Mouse (Mus musculus): Measurements from ENCODE around the gene Dvl3.

Gene Dvl3

DNA sequence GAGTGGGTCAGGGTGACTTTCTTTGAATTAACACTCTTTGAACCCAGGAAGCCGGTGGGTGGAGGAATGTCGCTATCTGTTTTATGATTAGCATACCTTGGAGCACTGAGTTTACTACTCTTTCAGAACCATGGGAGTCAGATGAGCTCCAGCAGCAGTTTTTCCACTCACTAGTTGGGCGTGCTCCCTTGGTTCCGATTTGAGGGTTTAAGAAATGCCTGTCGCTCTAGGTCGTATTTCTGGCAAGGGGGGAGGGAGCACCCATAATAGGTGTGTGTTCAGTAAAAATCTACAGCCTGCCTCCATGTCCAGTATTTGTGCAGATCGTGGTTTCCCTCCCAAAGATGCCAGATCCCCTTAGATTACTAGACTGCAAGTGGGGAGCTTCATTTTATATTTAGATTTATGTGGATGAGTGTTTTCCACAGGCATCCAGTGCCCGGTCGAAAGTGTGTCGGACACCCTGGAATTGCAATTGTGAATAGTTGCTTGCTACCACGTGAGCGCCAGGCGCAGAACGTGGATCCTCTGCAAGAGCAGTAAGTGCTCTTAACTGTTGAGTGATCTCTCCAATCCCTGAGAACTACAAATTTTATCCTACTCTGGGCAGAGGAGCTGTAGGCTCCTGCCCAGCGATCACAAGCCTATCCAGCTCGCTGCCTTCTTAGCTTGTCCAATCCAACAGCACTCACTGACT, 18.7 kb upstream of the Dvl3 start:
- DNase-seq (ENCODE audit: low read depth, low spot score): no peak

DNA sequence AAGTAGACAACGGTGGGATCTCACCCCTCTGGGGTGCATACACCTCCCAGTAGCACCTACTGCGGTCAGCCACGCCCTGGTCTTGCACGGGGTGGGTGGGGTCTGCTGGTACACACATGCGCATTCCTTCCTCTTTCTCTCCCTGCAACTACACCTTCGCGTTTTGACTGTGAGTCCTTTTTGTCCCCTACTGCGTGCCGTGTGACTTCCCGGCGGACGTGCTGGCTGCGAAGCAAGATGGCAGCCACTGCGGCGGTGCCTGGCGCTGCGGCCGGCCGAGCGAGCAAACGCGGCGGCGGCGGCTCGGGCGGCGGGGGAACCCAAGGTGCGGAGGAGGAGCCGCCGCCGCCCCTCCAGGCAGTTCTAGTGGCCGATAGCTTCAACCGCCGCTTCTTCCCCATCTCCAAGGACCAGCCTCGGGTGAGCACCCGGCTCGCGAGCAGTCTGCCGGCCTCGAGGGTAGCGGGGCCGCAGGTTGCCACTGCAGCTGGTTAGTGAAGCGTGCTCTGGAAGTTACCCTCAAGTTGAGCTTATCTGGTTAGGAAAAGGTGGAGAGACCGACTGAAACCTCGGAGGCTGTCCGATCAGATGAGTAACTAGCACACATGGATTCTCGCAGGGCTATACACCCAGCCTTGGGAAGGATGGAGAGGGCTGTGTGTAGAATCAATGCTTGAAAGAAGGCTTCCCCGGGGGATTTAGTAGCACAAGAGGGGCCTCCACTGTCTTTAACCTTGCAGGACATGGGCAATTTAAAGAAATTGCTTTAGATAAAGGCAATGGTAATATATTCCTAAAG, 17.9 kb upstream of the Dvl3 start, which contains the start of gene Eif2b5:
Gene Eif2b5 (plus strand): TSS at position 141 of the 799 bp plus-strand sequence.
- DNase-seq (ENCODE audit: low read depth, low spot score): peak; percentile 87

DNA sequence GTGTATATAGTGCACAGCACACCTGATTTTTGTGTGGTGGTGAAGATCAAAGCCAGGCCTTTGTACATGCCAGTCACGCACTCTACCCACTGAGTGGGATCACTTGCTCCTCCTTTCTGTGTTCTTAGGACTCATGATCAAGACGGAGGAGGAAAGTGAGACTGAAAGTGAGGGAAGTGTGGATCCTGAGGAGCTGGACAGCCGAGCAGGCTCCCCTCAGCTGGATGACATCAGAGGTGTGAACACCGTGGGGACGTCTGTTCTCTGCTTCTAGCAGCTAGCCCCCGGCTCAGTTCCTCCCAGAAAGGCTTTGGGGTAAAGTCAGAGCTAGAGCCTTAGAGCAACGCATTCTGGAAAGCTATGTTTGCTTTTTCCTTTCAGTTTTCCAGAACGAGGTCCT, 10.8 kb upstream of the Dvl3 start:
- DNase-seq (ENCODE audit: low read depth, low spot score): no peak

DNA sequence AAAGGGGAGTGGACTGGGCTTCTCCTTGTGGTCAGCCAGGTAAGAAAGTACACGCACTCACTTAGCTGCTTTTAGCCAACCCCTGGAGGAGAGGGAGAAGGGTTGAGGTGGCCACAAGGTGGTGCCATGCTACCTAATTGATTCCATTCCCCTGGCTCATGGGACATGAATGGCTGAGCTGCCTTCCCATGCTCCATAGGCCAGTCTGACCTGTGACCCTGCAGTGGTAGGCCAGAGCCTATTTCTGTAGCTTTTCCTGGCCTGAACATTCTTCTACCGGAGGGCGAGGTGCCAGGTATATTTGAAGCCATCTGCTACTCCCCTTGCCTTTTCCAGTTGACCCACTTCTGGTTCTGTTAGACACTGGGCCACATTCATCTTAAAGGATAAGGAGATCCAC, 7.4 kb upstream of the Dvl3 start:
- DNase-seq (ENCODE audit: low read depth, low spot score): no peak

DNA sequence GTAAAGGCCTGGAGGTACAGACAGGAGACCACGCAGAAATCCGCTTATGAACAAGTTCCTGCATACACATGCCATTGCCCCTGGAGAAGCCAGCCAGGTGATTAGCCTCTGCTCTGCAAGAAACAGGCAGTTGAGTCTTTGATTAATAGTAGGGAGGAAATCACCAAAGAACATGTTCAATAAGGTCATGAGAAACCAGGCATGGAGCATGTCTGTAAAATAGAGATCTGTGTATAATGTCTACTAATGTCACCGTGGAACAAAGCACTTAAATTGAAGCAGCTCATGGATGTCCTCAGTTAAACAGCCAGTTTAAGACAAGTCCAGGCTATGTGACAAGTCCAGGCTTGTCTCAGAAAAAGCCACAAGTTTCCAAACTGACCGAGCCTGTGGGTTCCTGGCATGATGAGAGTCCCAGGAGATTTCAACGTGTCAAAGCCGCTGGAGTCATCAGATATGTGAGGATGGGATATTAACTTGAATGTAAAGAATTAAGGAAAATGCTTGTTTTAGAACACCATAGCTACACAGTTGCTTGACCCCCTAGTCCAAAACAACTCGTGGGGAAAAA, 5.4 kb upstream of the Dvl3 start:
- DNase-seq (ENCODE audit: low read depth, low spot score): no peak

DNA sequence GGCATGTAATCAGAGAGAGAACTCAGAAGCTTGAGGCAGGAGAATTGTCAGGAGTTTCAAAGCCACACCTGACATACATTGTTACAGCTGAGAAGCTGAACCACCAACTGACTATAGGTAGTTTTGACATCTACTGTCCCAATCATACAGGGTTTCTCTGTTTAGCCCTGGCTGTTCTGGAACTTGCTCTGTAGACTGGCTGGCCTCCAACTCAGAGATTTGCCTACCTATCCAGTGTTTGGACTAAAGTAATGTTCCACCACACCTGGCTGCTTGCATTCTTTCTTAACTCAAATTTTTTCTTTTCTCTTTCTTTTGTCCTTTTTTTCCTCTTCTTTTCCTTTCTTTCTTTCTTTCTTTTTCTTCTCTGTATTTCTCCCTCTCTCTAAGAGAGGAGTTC, 750 bp upstream of the Dvl3 start:
- no peak for DNase-seq (ENCODE audit: low read depth, low spot score)

DNA sequence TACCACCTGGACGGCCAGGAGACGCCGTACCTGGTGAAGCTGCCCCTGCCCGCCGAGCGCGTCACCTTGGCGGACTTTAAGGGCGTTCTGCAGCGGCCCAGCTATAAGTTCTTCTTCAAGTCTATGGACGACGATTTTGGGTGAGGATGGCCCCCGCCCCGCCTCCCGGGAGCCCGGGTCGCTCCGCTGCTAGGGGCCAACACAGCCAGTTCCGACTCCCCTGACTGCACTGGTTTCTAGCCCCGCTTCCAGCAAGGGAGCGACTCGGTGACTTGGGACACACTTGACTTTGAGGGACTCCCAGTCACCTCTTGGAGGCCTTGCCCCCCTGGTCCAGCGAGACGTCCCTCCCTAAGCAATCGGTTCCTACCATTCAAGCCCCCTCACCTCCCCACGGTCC, 434 bp downstream of the Dvl3 start:
- DNase-seq (ENCODE audit: low read depth, low spot score): no peak

DNA sequence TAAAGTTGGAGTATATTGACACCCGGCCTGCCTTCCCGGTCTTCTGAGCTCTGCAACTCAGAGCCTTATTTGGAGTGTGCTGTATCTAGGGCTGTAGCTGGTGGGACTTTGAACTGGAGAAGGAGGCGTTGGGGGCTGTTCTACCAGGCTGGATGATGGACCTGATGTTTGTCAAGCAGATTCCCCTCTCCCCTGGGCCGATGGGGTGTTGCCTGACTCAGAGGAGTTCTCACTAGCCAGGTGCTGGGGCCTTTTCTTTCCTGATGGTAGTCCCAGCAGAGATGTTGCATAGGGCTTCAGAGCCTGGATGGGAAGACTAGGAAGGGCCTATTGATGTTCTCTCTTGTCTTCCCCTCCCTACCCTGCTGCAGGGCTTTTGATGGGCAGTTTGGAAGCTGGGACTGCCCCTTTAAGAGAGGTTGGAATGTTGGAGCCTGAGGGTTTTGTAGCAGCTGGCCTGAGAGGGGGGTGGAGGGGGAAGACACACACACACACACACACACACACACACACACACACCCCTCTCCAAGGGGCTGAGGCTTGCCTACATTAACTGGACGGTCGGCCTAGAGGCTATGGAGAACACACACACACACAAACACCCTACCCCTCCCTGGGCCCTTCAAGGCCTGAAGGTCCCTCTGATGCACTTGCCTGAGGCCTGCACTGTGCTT, 1.1 kb downstream of the Dvl3 start:
- DNase-seq (ENCODE audit: low read depth, low spot score): no peak

DNA sequence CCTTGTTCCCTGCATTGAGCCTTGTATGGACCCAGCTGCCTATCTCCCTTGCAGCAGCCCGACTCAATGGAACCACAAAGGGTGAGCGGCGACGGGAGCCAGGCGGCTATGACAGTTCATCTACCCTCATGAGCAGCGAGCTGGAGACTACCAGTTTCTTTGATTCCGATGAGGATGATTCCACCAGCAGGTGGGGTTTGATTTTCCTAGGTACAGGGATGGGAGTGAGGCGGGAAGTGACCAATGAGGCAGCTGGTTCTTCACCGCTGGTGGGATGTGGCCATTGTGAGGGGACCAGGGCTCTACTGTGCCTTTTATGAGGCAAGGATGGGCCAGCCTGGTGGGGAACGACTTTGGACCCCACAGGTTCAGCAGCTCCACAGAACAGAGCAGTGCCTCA, 7.1 kb downstream of the Dvl3 start:
- DNase-seq (ENCODE audit: low read depth, low spot score): no peak

DNA sequence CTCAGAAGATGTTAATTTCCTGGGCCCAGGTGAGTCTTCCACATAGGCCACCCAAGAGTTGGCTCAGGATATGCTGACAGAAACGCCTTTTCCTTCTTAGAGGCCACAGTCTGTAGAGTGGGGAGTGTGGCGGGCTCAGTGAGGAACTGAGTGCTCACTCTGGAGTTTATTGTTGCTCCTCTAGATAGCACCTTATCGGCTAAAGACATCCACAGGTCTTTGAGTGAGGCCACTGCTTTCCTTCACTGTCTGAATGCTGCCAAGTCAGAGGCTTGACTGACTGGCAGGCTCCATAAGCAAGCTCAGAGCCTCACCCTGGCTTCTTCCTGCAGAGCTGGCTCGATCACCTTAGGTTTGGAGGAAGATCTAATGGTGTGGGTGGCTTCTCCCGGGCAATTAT, 12.0 kb downstream of the Dvl3 start:
- DNase-seq (ENCODE audit: low read depth, low spot score): no peak

DNA sequence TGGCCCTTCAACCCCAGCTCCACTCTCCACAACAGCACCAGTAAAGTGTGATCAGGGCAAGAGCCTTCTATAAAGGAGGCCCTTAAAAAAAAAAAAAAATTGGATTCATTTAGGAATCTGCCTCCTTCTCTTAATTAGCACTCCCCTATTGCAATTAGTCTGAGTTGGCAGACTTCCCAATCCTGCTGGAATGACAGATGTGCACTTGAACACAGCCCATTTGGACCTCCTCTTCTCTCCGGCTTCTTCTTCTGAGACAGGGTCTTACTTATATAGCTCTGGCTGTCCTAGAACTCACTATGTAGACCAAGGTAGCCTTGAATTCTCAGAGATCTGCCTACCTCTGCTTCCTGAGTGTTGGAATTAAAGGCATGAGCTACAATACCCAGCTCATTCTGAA, 12.6 kb downstream of the Dvl3 start:
- no peak for DNase-seq (ENCODE audit: low read depth, low spot score)

DNA sequence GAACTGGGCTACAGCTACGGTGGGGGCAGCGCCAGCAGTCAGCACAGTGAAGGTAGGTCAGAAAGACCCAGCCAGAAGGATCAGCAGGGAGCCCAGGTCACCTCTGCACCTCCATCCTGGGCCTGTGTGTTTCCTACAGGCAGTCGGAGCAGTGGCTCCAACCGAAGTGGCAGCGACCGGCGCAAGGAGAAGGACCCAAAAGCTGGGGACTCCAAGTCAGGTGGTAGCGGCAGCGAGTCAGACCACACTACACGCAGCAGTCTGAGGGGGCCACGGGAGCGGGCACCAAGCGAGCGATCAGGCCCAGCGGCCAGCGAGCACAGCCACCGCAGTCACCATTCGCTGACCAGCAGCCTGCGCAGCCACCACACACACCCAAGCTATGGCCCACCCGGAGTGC, 14.2 kb downstream of the Dvl3 start:
- no peak for DNase-seq (ENCODE audit: low read depth, low spot score)

DNA sequence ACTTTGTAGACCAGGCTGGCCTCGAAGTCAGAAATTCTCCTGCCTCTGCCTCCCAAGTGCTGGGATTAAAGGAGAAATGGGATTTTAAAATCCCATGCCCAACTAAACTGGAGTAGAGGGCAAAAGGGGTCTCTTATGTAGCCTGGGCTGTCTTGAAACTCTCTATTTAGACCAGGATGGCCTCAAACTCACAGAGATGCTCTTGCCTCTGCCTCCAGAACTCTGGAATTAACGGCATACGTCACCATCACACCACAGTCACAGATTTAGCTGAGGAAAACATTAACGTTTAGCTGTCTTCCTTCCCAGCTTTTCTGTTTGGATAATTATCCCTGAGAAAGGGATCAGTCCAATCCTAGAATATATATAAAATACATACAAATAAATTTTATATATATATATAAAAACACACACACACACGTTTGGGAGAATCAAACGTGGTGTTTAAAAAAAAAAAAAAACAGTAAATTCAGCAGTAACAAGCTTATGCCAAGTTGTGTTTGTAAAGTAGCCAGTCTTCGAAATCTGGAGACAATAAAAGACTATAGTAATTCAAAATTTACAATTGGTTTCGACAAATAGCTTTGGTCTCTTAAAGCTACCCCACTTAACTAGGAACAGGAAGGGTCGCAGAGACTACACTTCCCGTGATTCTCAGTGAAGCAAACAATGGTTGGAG, 18.0 kb downstream of the Dvl3 start:
- DNase-seq (ENCODE audit: low read depth, low spot score): no peak

DNA sequence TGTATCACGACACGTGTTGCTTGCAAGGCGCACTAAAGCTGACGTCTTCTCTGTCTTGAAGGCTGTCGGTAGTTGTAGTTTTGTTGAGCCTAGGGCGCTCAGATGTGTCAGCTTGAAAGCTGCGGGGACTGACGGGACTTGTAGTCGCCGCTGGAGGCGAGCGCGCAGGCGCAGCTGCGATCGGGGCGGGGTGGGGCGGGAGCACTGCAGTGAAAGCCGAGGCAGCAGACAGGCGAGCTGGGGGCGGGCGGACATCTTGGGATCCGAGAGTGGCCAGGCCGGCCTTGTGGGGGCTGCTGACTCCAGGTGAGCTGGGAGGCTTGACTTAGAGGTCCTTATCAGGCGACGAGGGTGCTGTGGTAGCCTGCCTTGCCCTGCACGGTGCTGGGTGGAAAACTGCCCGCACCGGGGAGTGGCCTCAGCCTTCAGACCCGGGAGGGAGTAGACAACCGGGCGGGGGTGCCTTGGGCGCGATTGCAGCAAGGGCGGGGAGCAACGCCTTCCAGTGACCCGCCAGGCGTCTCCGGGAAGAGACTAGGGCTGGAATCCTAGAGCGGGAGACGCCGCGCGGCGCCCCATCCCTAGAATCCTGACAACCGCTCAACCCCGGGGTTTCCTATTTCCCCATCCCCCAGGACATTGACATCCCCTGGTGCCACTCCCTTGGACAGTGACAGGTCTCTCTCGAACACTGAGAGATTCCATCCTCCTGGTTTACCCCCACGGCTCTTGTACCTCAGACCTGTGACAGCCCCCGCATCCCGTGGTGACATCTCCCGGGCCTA, 18.7 kb downstream of the Dvl3 start, which contains the start of gene Ap2m1:
Gene Ap2m1 (plus strand): TSS at position 183 of the 785 bp plus-strand sequence.
- peak; percentile 96 for DNase-seq (ENCODE audit: low read depth, low spot score)

DNA sequence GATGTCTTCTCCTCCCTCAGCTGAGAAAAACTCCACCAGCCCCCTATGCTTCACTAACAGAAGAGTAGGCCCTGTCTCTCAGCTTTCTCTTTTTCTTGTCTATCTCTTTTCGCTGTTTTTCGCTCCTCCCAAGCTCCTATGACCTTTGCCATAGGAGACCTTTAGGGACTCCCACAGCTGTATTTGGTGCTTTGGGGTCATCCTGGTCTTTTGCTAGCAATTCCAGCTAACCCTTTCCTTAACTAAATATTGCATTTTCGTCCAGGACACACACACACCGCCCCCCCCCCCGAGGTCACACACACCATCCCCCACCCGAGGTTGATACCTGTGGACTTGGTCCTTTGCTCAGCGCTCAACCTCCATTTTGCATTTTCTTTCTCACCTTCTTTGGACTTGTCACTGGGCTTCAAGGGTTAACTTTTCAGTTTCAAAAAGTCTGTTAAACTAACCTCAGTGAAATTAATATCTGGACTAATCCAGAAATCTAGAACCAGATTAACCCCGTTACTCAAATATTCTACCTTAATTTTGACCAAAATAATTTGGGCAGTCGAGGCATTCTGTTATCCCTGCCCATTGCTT, 19.4 kb downstream of the Dvl3 start:
- DNase-seq (ENCODE audit: low read depth, low spot score): no peak

DNA sequence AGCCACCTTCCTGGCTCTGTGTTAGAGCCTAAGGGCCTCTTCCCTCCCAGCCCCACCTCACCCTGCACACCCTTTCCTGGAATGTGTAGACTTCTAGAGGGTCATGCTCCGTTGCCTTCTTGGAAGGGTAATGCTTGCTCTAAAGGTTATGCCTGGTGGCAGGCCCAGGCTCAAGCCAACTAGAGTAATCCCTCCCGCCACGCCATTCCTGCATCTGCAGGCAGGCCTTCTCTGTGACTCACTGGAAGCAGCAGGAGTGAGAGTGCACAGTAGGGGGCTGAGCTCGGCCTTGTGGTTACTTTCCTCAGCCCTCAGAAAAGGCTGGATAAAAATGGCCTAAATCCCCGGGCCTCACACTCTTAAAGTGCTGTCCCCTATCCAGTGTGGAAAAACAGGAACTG, 20.3 kb downstream of the Dvl3 start:
- no peak for DNase-seq (ENCODE audit: low read depth, low spot score)

DNA sequence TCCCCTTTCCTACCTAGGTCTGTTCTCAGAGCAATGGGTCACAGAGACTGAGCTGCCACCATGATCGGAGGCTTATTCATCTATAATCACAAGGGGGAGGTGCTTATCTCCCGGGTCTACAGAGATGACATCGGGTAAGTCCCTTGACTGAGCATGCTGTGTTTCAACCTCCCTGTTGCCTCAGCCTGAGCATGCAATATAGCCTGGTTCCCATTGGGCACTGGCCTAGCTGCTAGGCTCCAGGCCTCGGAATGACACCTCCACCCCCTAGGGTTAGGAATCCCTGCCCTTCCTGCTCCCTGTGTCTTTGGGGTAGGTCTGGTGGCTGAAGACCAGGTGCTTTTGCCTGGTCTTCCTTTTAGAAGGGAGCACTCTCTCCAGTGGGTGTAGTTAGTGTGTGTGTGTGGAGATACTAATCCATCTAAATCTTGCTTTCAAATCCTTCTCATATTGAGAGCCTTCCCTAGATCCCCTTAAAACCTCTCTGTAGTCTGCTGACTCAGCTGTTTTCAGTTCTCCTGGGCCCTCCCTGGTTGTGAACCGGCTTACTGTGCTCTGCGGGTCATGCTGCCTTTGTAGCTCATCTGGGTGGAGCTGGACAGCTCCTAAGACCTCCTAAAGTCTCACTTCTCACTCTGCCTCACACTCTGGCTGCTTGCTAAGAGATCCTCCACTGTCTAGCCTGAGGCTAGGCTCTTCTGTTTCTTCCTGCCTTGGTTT, 21.0 kb downstream of the Dvl3 start:
- peak; percentile 67 for DNase-seq (ENCODE audit: low read depth, low spot score)

DNA sequence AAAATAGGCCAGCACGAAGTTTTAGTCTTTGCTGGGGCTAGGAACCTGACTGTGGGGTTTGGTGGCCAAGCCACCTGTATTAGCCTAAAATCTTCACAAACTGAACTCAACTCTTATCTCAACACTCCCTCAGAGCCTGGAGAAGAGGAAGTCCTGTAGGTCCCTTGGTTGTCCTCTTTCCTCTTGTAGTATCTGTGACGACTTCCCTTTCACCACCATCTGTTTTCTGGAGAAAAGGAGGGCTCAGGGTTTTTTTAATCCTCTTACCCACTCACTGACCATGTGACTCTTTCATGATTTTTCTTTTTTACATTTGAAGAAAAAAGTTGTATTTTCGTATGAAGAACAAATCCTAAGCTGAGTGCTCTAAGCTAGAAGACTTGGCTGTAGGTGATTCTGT, 22.9 kb downstream of the Dvl3 start:
- DNase-seq (ENCODE audit: low read depth, low spot score): no peak

DNA sequence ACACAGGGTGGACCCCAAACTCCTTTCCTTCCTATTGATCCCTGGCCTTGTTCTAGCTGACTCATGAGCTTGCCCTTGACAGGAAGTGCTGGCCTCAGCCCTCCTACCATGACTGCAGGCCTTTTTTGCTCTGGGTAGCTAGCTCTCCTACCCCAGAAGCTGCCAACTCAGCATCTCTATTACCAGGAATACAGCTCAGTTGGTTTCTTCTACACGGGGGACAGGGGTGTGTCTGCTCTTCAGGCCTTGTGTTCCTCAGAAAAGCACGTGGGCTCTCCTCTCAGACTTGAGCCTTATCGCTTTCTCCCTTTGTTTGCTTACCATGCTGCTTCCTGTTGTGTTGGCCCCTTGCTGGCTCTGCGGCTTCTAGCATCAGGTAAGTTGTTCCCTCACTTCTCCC, 23.7 kb downstream of the Dvl3 start:
- no peak for DNase-seq (ENCODE audit: low read depth, low spot score)

DNA sequence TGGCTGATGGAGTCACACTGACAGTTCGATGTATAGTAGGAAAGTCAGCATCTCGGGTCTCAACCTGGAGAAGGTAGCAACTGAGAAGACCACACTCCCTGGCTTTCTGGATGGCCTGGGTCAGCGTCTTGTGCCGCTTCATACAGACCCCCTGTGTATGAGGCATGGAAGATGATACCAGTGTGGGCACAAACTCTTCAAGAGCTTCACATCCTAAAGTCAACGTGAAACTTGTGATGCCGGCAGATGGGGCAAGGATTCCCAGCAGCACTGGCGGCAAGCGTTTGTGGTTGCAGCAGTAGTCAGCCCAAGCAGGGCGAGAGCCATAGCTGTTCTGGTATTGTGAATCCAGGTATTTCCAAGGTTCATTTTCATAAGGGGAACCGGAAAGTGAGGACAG, 28.9 kb downstream of the Dvl3 start:
- DNase-seq (ENCODE audit: low read depth, low spot score): no peak

Data from retina, postnatal 7 days (tissue).